In genomic region chr8:106112514-106112913, GRCm38 (mm10) we compare ENCODE assay signal across 24 mouse cellular contexts. TPM values are rescaled to one million over a fixed set of nuclear protein-coding genes. Genes with fewer than 3 reads are reported as not detected.
DNase-seq lines count a peak whose midpoint lies in the region; ATAC-seq lines count a peak whose summit lies in the region.
"Had no signal": no experiment of that assay in that cellular context is flagged by ENCODE, and none has a peak within 500 bp of the region (broad histone marks: within the 10 kb centered on the region; RNA-seq: fewer than 3 reads in every experiment).

No protein-coding gene starts in this region.

- ATAC-seq in heart, embryonic 16.5 days (replicated peaks; ENCODE audit: extremely low read depth, insufficient read depth, low FRiP score), result peak; percentile 73
- peak; percentile 64 for ATAC-seq in limb, embryonic 13.5 days (ENCODE audit: low FRiP score, low read depth)
- ATAC-seq: liver, embryonic 12.5 days; midbrain, embryonic 13.5 days had no signal

- no peak for DNase-seq in heart, postnatal 14 days
- DNase-seq in limb, embryonic 10.5 days (ENCODE audit: low spot score), result no peak
- peak; percentile 80 for DNase-seq in retina, postnatal 1 day
- peak; percentile 75 for DNase-seq in thymus, postnatal 25 days
- no peak for DNase-seq in gastrocnemius, adult 18-20 months (ENCODE audit: low spot score)
- no peak for DNase-seq in layer of hippocampus, postnatal 14 days (ENCODE audit: low spot score in 2 of 2)
- DNase-seq: adrenal gland, postnatal 36 days; cerebellum, adult 18-20 months; cerebellum, postnatal 25 days; embryo, embryonic 11 days; gastrocnemius, postnatal 14 days; heart, adult 2 months; kidney, postnatal 10 days; left cerebral cortex, postnatal 4 days; right cerebral cortex, postnatal 14 days; spleen, adult 18-20 months had no signal

- H3K4me1 ChIP-seq in heart, embryonic 16.5 days (ENCODE audit: control insufficient read depth, insufficient read depth, low read length), result no peaks in the 10 kb centered on the region
- H3K4me1 ChIP-seq in limb, embryonic 13.5 days, result no peaks in the 10 kb centered on the region
- H3K4me1 ChIP-seq in limb, embryonic 10.5 days, result no peaks in the 10 kb centered on the region
- H3K4me1 ChIP-seq: hindbrain, embryonic 12.5 days; liver, embryonic 12.5 days; midbrain, embryonic 13.5 days; neural tube, embryonic 13.5 days had no signal

- 63% methylated on average over 1 of the region's 1 CpGs for WGBS in heart, embryonic 16.5 days
- 97% methylated on average over 1 of the region's 1 CpGs for WGBS in limb, embryonic 13.5 days
- 93% methylated on average over 1 of the region's 1 CpGs for WGBS in limb, embryonic 10.5 days

- H3K9ac ChIP-seq in heart, embryonic 16.5 days (ENCODE audit: low read length), result no peak overlapping the region
- H3K9ac ChIP-seq in limb, embryonic 13.5 days, result no peak overlapping the region
- H3K9ac ChIP-seq: hindbrain, embryonic 12.5 days; liver, embryonic 12.5 days; midbrain, embryonic 13.5 days; neural tube, embryonic 13.5 days had no signal

- H3K27me3 ChIP-seq in heart, embryonic 16.5 days (ENCODE audit: control insufficient read depth, insufficient read depth, low read length), result no peaks in the 10 kb centered on the region
- H3K27me3 ChIP-seq in limb, embryonic 13.5 days, result no peaks in the 10 kb centered on the region
- H3K27me3 ChIP-seq in limb, embryonic 10.5 days (ENCODE audit: low read depth, poor library complexity, severe bottlenecking), result no peaks in the 10 kb centered on the region
- H3K27me3 ChIP-seq: hindbrain, embryonic 12.5 days; liver, embryonic 12.5 days; midbrain, embryonic 13.5 days; neural tube, embryonic 13.5 days had no signal

- no peak overlapping the region for H3K27ac ChIP-seq in heart, embryonic 16.5 days (ENCODE audit: low read length)
- no peak overlapping the region for H3K27ac ChIP-seq in limb, embryonic 13.5 days
- no peak overlapping the region for H3K27ac ChIP-seq in limb, embryonic 10.5 days
- H3K27ac ChIP-seq: heart, adult 2 months; hindbrain, embryonic 12.5 days; left cerebral cortex, adult 2 months; liver, embryonic 12.5 days; midbrain, embryonic 13.5 days; neural tube, embryonic 13.5 days had no signal

- intact Hi-C loops in heart, postnatal 14 days (cut with DNase I), result no loop called here

- H3K4me3 ChIP-seq in heart, embryonic 16.5 days (ENCODE audit: low read length), result no peak overlapping the region
- no peak overlapping the region for H3K4me3 ChIP-seq in limb, embryonic 13.5 days
- H3K4me3 ChIP-seq in limb, embryonic 10.5 days, result no peak overlapping the region
- H3K4me3 ChIP-seq: heart, adult 2 months; hindbrain, embryonic 12.5 days; left cerebral cortex, adult 2 months; liver, embryonic 12.5 days; midbrain, embryonic 13.5 days; neural tube, embryonic 13.5 days had no signal

- no peak overlapping the region for H3K4me2 ChIP-seq in heart, embryonic 16.5 days (ENCODE audit: low read depth, low read length)
- no peak overlapping the region for H3K4me2 ChIP-seq in limb, embryonic 13.5 days (replicated peaks)
- H3K4me2 ChIP-seq: hindbrain, embryonic 12.5 days; liver, embryonic 12.5 days; midbrain, embryonic 13.5 days; neural tube, embryonic 13.5 days had no signal

- H3K36me3 ChIP-seq in heart, embryonic 16.5 days (ENCODE audit: control insufficient read depth, insufficient read depth), result peaks cover 26% of the 10 kb centered on the region
- peaks cover 68% of the 10 kb centered on the region for H3K36me3 ChIP-seq in limb, embryonic 13.5 days
- H3K36me3 ChIP-seq in limb, embryonic 10.5 days, result peaks cover 87% of the 10 kb centered on the region

- H3K9me3 ChIP-seq in heart, embryonic 16.5 days (replicated peaks; ENCODE audit: control insufficient read depth, low read length), result no peaks in the 10 kb centered on the region
- H3K9me3 ChIP-seq in limb, embryonic 13.5 days, result no peaks in the 10 kb centered on the region
- no peaks in the 10 kb centered on the region for H3K9me3 ChIP-seq in limb, embryonic 10.5 days (replicated peaks)
- H3K9me3 ChIP-seq: hindbrain, embryonic 12.5 days; liver, embryonic 12.5 days; midbrain, embryonic 13.5 days; neural tube, embryonic 13.5 days had no signal

RNA-seq across cellular contexts. Expression of gene Esrp2, which starts 24.3 kb away (rescaled TPM):
- 1.9 and 6.6 TPM in 2 replicates for polyA plus RNA-seq in heart, embryonic 16.5 days (2015; fragmentation: Nextera tagmentation; extraction: Ambion mirVana)
- total RNA-seq in heart, postnatal 14 days (2021), result 1 to 10 TPM in 1 of 2 experiments, under 1 TPM in 1; 0.45 to 1.0 TPM
- 11.5 and 13.8 TPM in 2 replicates for polyA plus RNA-seq in limb, embryonic 13.5 days (2015; fragmentation: Nextera tagmentation; extraction: Ambion mirVana)
- 5.6 and 7.3 TPM in 2 replicates for polyA plus RNA-seq in limb, embryonic 10.5 days (2016; fragmentation: Nextera tagmentation; extraction: Ambion mirVana)
- not detected for total RNA-seq in gastrocnemius, adult 18-20 months (2021)
- not detected for total RNA-seq in layer of hippocampus, postnatal 14 days (2021)
- total RNA-seq: gastrocnemius, postnatal 14 days; left cerebral cortex, postnatal 4 days; megakaryocyte, adult 5-6 weeks had no signal

RNA-seq across cellular contexts. Expression of gene Pla2g15, which starts 37.7 kb away (rescaled TPM):
- 7.7 and 7.8 TPM in 2 replicates for polyA plus RNA-seq in heart, embryonic 16.5 days (2015; fragmentation: Nextera tagmentation; extraction: Ambion mirVana)
- total RNA-seq in heart, postnatal 14 days (2021), result 1 to 10 TPM; 5.5 to 8.1 TPM
- 19.6 and 20.5 TPM in 2 replicates for polyA plus RNA-seq in limb, embryonic 13.5 days (2015; fragmentation: Nextera tagmentation; extraction: Ambion mirVana)
- 10.8 and 13.4 TPM in 2 replicates for polyA plus RNA-seq in limb, embryonic 10.5 days (2016; fragmentation: Nextera tagmentation; extraction: Ambion mirVana)
- 1 to 10 TPM; 3.4 to 5.7 TPM for total RNA-seq in gastrocnemius, adult 18-20 months (2021)
- total RNA-seq in layer of hippocampus, postnatal 14 days (2021), result 10 to 100 TPM; 18.5 to 19.4 TPM

RNA-seq across cellular contexts. Expression of gene Nfatc3, which starts 53.9 kb away (rescaled TPM):
- polyA plus RNA-seq in heart, embryonic 16.5 days (2015; fragmentation: Nextera tagmentation; extraction: Ambion mirVana), result 3.7 and 4.3 TPM in 2 replicates
- total RNA-seq in heart, postnatal 14 days (2021), result 10 to 100 TPM; 22.0 to 29.4 TPM
- polyA plus RNA-seq in limb, embryonic 13.5 days (2015; fragmentation: Nextera tagmentation; extraction: Ambion mirVana), result 9.1 and 9.4 TPM in 2 replicates
- polyA plus RNA-seq in limb, embryonic 10.5 days (2016; fragmentation: Nextera tagmentation; extraction: Ambion mirVana), result 7.9 TPM in 2 replicates
- 10 to 100 TPM; 26.2 to 27.9 TPM for total RNA-seq in gastrocnemius, adult 18-20 months (2021)
- total RNA-seq in layer of hippocampus, postnatal 14 days (2021), result 10 to 100 TPM in 1 of 2 experiments, 1 to 10 TPM in 1; 9.9 to 11.6 TPM

RNA-seq across cellular contexts. Expression of gene Slc7a6, which starts 56.1 kb away (rescaled TPM):
- 21.1 and 28.5 TPM in 2 replicates for polyA plus RNA-seq in heart, embryonic 16.5 days (2015; fragmentation: Nextera tagmentation; extraction: Ambion mirVana)
- total RNA-seq in heart, postnatal 14 days (2021), result 10 to 100 TPM; 12.2 to 13.8 TPM
- 59.0 and 68.9 TPM in 2 replicates for polyA plus RNA-seq in limb, embryonic 13.5 days (2015; fragmentation: Nextera tagmentation; extraction: Ambion mirVana)
- 85.3 and 94.5 TPM in 2 replicates for polyA plus RNA-seq in limb, embryonic 10.5 days (2016; fragmentation: Nextera tagmentation; extraction: Ambion mirVana)
- 10 to 100 TPM; 10.2 to 13.4 TPM for total RNA-seq in gastrocnemius, adult 18-20 months (2021)
- total RNA-seq in layer of hippocampus, postnatal 14 days (2021), result 10 to 100 TPM; 25.7 to 26.3 TPM

Comparison
In these comparisons a context has a peak if more than half of its experiments do, and no peak if none do; other contexts are left out.
1. DNase-seq: peak in retina, postnatal 1 day (single experiment) and thymus, postnatal 25 days (single experiment); none in heart, postnatal 14 days (0 of 2), limb, embryonic 10.5 days (single experiment), gastrocnemius, adult 18-20 months (single experiment) and layer of hippocampus, postnatal 14 days (0 of 2).